Mouse (Mus musculus) myocyte (in vitro differentiated cells): ENCODE results near the gene Atf6b.

Experiments
- CEBPB ChIP-seq: IDR thresholded peaks from 2 replicates; pipeline ENCODE4 v1.6.1; 2011; ENCODE audit warnings: mild to moderate bottlenecking, moderate library complexity; ENCODE audit not compliant: poor library complexity, insufficient read depth, severe bottlenecking
- E2F4 ChIP-seq: IDR thresholded peaks from one replicate; pipeline ENCODE4 v1.6.1; 2011; ENCODE audit warnings: mild to moderate bottlenecking, control low read depth, moderate library complexity; ENCODE audit not compliant: insufficient read depth
- POLR2A ChIP-seq: IDR thresholded peaks from one replicate; pipeline ENCODE4 v1.6.1; 2011; ENCODE audit warnings: low read depth, mild to moderate bottlenecking, control low read depth, moderate library complexity; ENCODE audit not compliant: insufficient read length

GRCm38 (mm10) chr17:34662468-34662867, 15.5 kb downstream of the Atf6b start:
- TF ChIP-seq POLR2A (no peak), CEBPB (no peak), E2F4 (no peak)
